Mouse (Mus musculus) brain, embryonic 14.5 days (tissue): Measurements from ENCODE around the gene Txndc11.

Experiments
- CTCF ChIP-seq: fragments of 200-500 bp; IDR thresholded peaks from 2 replicates; pipeline ENCODE4 v1.5.1; 2012; ENCODE audit warnings: inconsistent platforms, mild to moderate bottlenecking, moderate library complexity, borderline replicate concordance; ENCODE audit not compliant: insufficient read depth, insufficient read length; ENCODE audit errors: extremely low read depth
- POLR2A ChIP-seq: fragments of 200-500 bp; IDR thresholded peaks from 2 replicates; pipeline ENCODE4 v1.6.1; 2012; ENCODE audit warnings: mild to moderate bottlenecking, inconsistent platforms, borderline replicate concordance; ENCODE audit not compliant: poor library complexity, insufficient read depth, insufficient read length, severe bottlenecking; ENCODE audit errors: extremely low read depth

DNA sequence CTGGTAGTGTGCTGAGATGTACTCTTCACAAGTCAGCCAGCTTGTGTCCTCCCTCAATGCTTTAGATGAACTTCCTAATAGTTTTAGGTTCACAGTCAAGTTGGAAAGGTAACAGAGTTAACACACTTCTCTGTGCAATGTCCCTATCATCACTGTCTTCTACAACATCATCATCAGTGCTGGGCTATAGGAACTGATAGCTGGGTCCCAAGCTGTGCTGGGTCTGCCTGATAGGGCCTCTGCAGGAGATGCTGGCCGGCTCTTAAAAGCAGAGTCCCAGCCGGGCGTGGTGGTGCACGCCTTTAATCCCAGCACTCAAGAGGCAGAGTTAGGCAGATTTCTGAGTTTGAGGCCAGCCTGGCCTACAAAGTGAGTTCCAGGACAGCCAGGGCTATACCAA, 103.6 kb downstream of the Txndc11 start:
- no peak for TF ChIP-seq POLR2A
- TF ChIP-seq CTCF = no peak
